Mouse (Mus musculus): ENCODE data around the gene Tmed1. TPM values are rescaled to one million over a fixed set of nuclear protein-coding genes. Genes with fewer than 3 reads are reported as not detected.

The Tmed1 gene
- total and polyA plus RNA-seq, 3 experiments, result 40.9 to 48.1 (median 47.2) TPM

- Histone ChIP-seq H3K4me1 (ENCODE audit: control insufficient read depth, insufficient read depth, low read length) (peaks cover 12% of the 10 kb centered on the region), H3K27ac (no peak overlapping the region), H3K27me3 (ENCODE audit: control insufficient read depth, insufficient read depth, low read length) (no peaks in the 10 kb centered on the region), H3K79me2 (replicated peaks; ENCODE audit: control insufficient read depth, insufficient read depth, low read length) (no peaks in the 10 kb centered on the region), H3K36me3 (ENCODE audit: control insufficient read depth, insufficient read depth, low read length) (no peaks in the 10 kb centered on the region), H3K9ac (ENCODE audit: low read depth, low read length) (no peak overlapping the region), H3K4me3 (no peak overlapping the region)
- no peak for TF ChIP-seq CTCF (IDR thresholded peaks at IDR 0.05)
- TF ChIP-seq EP300 (IDR thresholded peaks at IDR 0.05; ENCODE audit: insufficient read depth, low read depth, low read length), result no peak
- no peak for TF ChIP-seq POLR2A (IDR thresholded peaks at IDR 0.05; ENCODE audit: insufficient read depth, low read depth, low read length)
- intact Hi-C loops (cut with DNase I), result no loop called here
- WGBS, result 83% methylated on average over 6 of the region's 6 CpGs
- DNase-seq, result no peak
Measured at GRCm38 (mm10) chr9:21553607-21554273, 43.7 kb upstream of the Tmed1 start.

- Histone ChIP-seq H3K4me1 (ENCODE audit: control insufficient read depth, insufficient read depth, low read length) (peaks cover 8% of the 10 kb centered on the region), H3K27me3 (ENCODE audit: control insufficient read depth, insufficient read depth, low read length) (no peaks in the 10 kb centered on the region), H3K79me2 (replicated peaks; ENCODE audit: control insufficient read depth, insufficient read depth, low read length) (no peaks in the 10 kb centered on the region), H3K9ac (ENCODE audit: low read depth, low read length) (no peak overlapping the region), H3K36me3 (ENCODE audit: control insufficient read depth, insufficient read depth, low read length) (no peaks in the 10 kb centered on the region; the same call in 1 of the 2 replicates), H3K4me3 (no peak overlapping the region), H3K27ac (no peak overlapping the region)
- intact Hi-C loops (cut with DNase I), result no loop called here
- 85% methylated on average over 2 of the region's 2 CpGs for WGBS
- no peak for DNase-seq
- no peak for TF ChIP-seq POLR2A (IDR thresholded peaks at IDR 0.05; ENCODE audit: insufficient read depth, low read depth, low read length)
- no peak for TF ChIP-seq CTCF (IDR thresholded peaks at IDR 0.05)
- no peak for TF ChIP-seq EP300 (IDR thresholded peaks at IDR 0.05; ENCODE audit: insufficient read depth, low read depth, low read length)
Measured at GRCm38 (mm10) chr9:21551049-21551448, 41.0 kb upstream of the Tmed1 start.

GRCm38 (mm10) chr9:21547075-21547941, 37.3 kb upstream of the Tmed1 start:
- WGBS, result 2% methylated on average over 57 of the region's 66 CpGs
- DNase-seq, result peak; percentile 59

GRCm38 (mm10) chr9:21546789-21547074, 36.7 kb upstream of the Tmed1 start, which contains the start of gene Carm1:
Gene Carm1, plus strand, starts transcription at chr9:21546894.
- peak within 1 kb of the TSS; percentile 96 for H3K9ac ChIP-seq (ENCODE audit: low read depth, low read length)
- WGBS, result 14% methylated on average over 52 of the region's 52 CpGs
- H3K4me1 ChIP-seq (ENCODE audit: control insufficient read depth, insufficient read depth, low read length), result peaks cover 3% of the 10 kb centered on the region
- DNase-seq, result no peak
- H3K27ac ChIP-seq, result peak within 1 kb of the TSS; percentile 94
- no peaks in the 10 kb centered on the region for H3K79me2 ChIP-seq (replicated peaks; ENCODE audit: control insufficient read depth, insufficient read depth, low read length)
- TF ChIP-seq CTCF (IDR thresholded peaks at IDR 0.05), result peak; percentile 58
- no peak for TF ChIP-seq EP300 (IDR thresholded peaks at IDR 0.05; ENCODE audit: insufficient read depth, low read depth, low read length)
- intact Hi-C loops (cut with DNase I), result loop anchor here (1.0 kb wide), 1 partner anchor 46 kb away; the partner anchor contains the start of genes Timm29 and Yipf2
- H3K27me3 ChIP-seq (ENCODE audit: control insufficient read depth, insufficient read depth, low read length), result no peaks in the 10 kb centered on the region
- no peaks in the 10 kb centered on the region; the same call in 1 of the 2 replicates for H3K36me3 ChIP-seq (ENCODE audit: control insufficient read depth, insufficient read depth, low read length)
- H3K4me3 ChIP-seq, result peak within 1 kb of the TSS; percentile 85

More at GRCm38 (mm10) chr9:21547075-21547941, 37.3 kb upstream of the Tmed1 start:
- H3K36me3 ChIP-seq (ENCODE audit: control insufficient read depth, insufficient read depth, low read length), result no peaks in the 10 kb centered on the region; the same call in 1 of the 2 replicates
- intact Hi-C loops (cut with DNase I), result loop anchor here (1.0 kb wide), 1 partner anchor 45 kb away; the partner anchor contains the start of genes Timm29 and Yipf2
- TF ChIP-seq POLR2A (IDR thresholded peaks at IDR 0.05; ENCODE audit: insufficient read depth, low read depth, low read length) (no peak), CTCF (IDR thresholded peaks at IDR 0.05) (no peak), EP300 (IDR thresholded peaks at IDR 0.05; ENCODE audit: insufficient read depth, low read depth, low read length) (no peak)
- H3K4me1 ChIP-seq (ENCODE audit: control insufficient read depth, insufficient read depth, low read length), result peaks cover 3% of the 10 kb centered on the region
- peak overlapping the region; percentile 85 for H3K4me3 ChIP-seq
- H3K27ac ChIP-seq, result peak overlapping the region; percentile 94
- no peaks in the 10 kb centered on the region for H3K27me3 ChIP-seq (ENCODE audit: control insufficient read depth, insufficient read depth, low read length)
- H3K9ac ChIP-seq (ENCODE audit: low read depth, low read length), result peak overlapping the region; percentile 96
- H3K79me2 ChIP-seq (replicated peaks; ENCODE audit: control insufficient read depth, insufficient read depth, low read length), result no peaks in the 10 kb centered on the region

- no peaks in the 10 kb centered on the region; the same call in 1 of the 2 replicates for H3K36me3 ChIP-seq (ENCODE audit: control insufficient read depth, insufficient read depth, low read length)
- TF ChIP-seq EP300 (IDR thresholded peaks at IDR 0.05; ENCODE audit: insufficient read depth, low read depth, low read length), result no peak
- TF ChIP-seq CTCF (IDR thresholded peaks at IDR 0.05), result peak; percentile 20; the same call in 1 of the 2 replicates
- peak; percentile 56; the same call in 1 of the 2 replicates for TF ChIP-seq POLR2A (IDR thresholded peaks at IDR 0.05; ENCODE audit: insufficient read depth, low read depth, low read length)
- intact Hi-C loops (cut with DNase I), result loop anchor here (2.0 kb wide), 1 partner anchor 33 kb away; no protein-coding TSS in a partner anchor
- no peaks in the 10 kb centered on the region for H3K79me2 ChIP-seq (replicated peaks; ENCODE audit: control insufficient read depth, insufficient read depth, low read length)
- DNase-seq, result peak; percentile 100
- H3K4me1 ChIP-seq (ENCODE audit: control insufficient read depth, insufficient read depth, low read length), result peaks cover 3% of the 10 kb centered on the region
- peak overlapping the region; percentile 62 for H3K27ac ChIP-seq
- H3K9ac ChIP-seq (ENCODE audit: low read depth, low read length), result peak overlapping the region; percentile 64
- H3K4me3 ChIP-seq, result peak overlapping the region; percentile 76
- no peaks in the 10 kb centered on the region for H3K27me3 ChIP-seq (ENCODE audit: control insufficient read depth, insufficient read depth, low read length)
- WGBS, result under 1% methylated on average over 67 of the region's 67 CpGs
Measured at GRCm38 (mm10) chr9:21545916-21546788, 36.1 kb upstream of the Tmed1 start.

All from heart, adult 2 months (tissue).